Mouse (Mus musculus) heart, adult 18-20 months (tissue): ENCODE measurements around the gene Rgl1. TPM values are rescaled to one million over a fixed set of nuclear protein-coding genes. Genes with fewer than 3 reads are reported as not detected.
"Not testable (repeated sequence)": the region's sequence is repeated elsewhere in the genome, so short reads cannot be mapped to it uniquely, and the experiment has no call there.

Source experiments
- DNase-seq, 2 experiments: peaks; one replicate each; pipeline ENCODE4 v3.0.0; 2021 to 2022; ENCODE audit warnings: mixed read lengths in 1 of 2
- total RNA-seq, 2 experiments: library from RNA; stranded (reverse); gene quantifications; 2 replicates each; pipeline ENCODE4 v1.2.3; 2021

Gene Rgl1
- total RNA-seq, 2 experiments from 2014 or later = 23.5 to 25.8 TPM

DNA sequence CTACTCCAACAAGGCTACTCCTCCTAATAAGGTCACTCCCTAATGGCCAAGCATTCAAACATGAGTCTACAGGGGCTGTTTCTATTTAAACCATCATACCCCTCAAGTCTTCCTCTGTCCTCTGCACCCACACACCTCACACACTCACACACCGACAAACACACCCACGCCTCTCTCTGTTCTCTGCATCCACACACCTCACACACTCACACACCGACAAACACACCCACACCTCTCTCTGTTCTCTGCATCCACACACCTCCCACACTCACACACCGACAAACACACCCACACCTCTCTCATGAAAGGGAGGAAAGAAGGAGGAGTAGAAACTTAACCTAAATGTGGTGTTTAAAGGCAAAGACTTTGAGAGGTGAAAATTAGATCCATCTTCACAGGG is 106.2 kb downstream of the Rgl1 start:
- DNase-seq = no peak

DNA sequence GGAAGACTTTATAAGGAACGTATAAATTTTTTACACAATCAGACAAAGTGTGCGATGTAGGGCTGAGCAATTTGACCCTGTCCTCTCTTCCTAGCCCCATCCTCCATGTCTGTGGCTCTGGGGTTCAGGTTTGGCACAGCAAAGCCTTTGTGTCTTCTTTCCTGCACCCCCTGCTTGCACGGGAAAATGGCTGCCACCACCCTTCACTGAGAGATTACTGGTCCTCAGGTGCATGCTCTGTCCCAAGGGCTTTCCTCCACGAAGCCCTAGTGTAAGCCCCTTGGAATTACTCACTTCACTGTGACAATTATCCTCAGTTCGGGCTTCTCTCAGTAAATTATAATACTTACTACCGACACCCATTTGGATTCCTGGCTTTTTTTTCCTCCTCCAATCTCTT is 109.5 kb downstream of the Rgl1 start:
- no peak for DNase-seq

DNA sequence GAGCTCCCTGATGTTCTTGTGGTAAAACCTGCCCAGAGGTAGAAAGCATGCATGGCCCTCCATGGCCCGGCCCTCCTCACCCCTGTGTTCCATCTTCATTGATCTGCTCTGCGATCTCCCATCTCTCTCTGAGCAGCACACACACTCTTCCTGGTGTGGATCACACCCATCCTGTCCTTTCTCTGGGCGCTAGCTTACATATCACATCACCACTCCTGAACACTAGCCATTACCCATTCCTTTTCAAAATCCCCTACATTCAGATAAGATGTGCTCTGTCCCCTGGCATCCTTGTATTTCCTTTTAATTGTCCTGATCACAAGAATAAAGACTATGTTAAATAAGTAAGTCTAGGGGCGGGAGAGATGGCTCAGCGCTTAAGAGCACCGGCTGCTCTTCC is 111.3 kb downstream of the Rgl1 start:
- DNase-seq = no peak

DNA sequence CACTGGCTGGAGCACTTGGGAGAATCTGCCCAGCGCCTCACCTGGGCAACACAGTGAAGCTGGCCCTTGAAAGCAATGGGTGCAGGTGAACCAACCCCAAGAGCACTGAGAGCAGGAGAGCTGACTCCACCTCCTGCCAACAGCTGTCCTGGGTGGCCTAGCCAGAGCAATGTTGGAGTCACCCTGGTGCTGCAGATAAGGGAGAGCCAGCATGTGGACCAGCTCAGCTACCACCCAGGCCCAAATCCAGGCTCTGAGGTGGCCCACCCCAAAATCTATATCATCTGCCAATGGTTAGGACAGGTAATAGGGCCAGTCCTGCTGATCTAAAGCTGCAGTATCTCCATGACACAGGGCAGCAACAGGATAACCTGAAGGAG is 114.7 kb downstream of the Rgl1 start:
- DNase-seq = no peak

DNA sequence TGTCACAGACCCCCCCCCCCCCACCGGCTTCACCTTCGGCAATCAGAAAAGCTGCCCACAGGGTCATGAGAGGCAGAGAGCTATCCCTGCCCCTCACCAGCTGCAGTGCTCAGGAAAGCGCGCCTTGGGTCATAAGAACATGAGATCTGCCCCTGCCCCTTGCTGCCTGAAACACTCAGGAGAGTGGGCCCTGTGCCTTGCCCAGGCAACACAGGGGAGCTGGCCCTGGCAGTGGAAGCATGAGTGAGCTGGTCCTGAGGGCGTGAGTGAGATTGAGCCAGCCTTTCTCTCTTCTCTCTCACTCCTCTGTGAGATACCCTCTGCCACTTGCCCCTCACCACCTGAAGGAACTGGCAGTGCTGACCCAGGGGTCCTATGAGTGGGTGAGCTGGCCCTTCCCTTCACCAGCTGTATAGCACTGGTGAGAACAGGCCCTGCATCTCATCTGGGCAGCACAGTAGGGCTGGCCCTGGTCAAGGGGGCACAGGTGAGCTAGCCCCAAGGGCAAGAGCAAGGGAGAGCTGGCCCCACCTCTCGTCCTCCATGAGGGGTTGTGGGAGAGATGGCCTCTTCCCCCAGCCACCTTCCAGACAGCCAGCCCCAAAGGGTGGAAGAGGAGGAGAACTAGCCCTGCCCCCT is 115.2 kb downstream of the Rgl1 start:
- DNase-seq = no peak

- no peak for DNase-seq
These were observed 118.1 kb downstream of the Rgl1 start for GRCm38 (mm10) chr1:152648052-152648451.

- not testable (repeated sequence) for DNase-seq
These were observed 123.9 kb downstream of the Rgl1 start for GRCm38 (mm10) chr1:152642207-152642606.

GRCm38 (mm10) chr1:152640195-152640981 is 125.8 kb downstream of the Rgl1 start:
- DNase-seq = peak; percentile 86 to 90

DNA sequence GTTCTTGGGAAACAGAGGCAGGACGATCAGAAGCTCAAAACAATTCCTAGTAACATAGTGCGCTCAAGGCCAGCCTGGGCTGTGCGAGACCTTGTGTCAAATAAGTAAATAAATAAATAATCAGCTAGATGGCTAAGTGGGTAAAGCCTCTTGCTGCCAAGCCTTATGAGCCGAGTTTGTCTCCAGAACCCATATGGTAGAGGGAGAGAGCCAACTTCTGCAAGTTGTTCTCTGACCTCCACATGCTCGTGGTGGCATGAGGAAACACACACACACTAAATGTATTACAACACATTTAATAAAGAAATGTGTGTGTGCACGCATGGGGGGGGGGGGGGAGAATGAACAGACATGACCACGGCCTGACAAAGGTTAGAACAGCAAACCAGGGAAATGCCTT is 126.8 kb downstream of the Rgl1 start:
- no peak for DNase-seq

GRCm38 (mm10) chr1:152634638-152635037 is 131.5 kb downstream of the Rgl1 start:
- no peak for DNase-seq

DNA sequence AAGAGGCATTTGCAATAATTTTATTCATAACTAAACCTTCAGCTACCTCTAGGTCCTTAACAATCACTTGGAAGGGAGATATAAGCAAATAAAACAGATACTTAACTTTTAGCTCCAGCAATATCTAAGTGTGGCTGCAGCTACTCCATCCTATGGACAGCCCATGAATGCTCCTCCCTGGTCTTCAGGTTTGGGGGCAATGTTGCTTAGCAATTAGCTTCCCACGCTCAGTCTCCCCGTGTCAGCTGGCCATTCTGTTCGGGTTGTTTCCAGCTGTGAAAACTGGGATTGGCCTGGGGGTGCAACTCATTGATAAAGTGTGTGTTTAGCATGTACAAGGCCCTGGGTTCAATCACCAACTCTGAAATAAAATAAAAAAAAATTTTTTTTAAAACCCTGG is 136.4 kb downstream of the Rgl1 start:
- DNase-seq = no peak

- DNase-seq = no peak
These were observed 140.5 kb downstream of the Rgl1 start for GRCm38 (mm10) chr1:152625651-152626050.

GRCm38 (mm10) chr1:152624644-152625454 is 141.3 kb downstream of the Rgl1 start:
- peak; percentile 90 to 92 for DNase-seq

DNA sequence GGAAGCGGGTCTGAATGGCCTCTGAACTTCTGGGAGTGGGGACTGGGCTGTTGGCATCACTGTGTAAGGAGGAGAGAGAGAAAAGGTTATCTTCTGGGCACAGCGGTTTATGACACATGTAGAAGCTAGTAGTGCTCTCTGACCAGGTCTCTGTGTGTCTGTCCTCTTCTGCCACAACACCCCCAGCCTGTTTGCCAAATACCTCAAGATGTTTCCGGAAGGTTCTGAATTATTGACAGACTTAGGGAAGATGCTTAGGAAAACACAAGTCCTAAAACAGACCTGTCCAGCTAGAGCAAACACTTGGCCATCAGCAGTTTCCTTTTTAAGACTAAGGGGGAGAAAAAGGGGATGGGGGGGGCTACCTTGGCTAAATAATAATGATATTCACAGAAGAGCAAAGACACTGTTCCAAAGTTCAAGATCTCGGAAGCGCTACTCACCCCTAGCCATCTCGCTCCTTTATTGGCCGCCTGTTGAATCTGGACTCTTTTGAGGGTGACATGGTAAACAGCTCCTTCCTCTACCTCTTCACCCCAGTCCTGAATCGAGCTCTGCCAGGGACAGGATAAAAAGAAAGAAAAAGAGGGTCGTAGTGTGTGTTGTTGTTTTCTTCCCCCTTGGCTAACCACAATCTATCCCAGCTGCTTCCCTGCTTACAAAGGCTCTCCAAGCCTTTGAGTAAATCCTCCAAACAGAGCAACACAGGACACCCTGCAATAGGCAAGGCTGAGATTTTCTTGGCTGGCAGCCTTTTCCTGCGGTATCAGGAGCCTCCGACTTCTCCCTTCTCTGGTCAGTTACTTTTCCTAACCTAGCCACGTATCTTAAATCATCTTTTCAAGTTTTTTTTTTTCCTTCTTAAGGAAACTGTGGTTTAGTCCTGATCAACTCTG is 142.5 kb downstream of the Rgl1 start:
- peak; percentile 80 for DNase-seq

DNA sequence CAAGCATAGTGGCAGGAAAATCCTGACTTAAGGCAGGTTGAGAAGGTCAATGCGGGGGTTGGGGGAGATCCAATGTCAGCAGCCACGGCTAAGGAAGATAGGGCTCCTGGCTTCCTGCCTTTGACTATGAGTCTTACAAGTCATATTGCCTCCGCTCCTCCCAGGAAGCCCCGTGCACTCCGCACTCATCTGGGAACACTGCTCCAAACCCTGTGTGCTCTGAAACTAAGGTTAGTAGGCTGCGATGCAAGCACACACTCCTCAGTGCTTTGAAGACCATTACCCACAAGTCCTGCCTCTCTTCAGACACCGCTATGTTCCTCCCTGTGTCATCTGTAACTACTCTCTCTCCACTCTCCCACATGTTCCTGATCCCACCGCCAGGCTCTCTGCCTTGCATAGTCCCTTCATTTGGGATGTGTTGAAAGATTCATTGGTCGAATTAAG is 143.4 kb downstream of the Rgl1 start:
- DNase-seq = peak; percentile 74 to 75

DNA sequence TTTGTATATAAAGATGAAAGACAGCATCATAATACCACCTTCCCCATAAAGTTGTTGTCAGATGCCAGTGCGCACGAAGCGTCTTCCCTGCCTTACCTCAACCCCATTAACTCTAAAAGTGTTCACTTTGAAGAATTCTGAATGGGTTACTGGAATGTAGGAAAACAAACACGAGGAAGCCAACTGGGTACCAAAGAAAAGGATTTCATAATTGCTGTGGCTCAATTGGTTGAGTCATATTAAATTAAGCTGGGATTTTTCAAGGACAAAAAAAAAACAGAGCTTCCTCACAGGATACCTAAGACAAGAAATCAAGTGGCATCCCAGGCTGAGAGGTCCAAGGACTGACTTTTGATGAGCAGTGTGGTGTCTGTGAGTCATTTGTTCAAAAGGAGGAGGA is 144.5 kb downstream of the Rgl1 start:
- no peak for DNase-seq

DNA sequence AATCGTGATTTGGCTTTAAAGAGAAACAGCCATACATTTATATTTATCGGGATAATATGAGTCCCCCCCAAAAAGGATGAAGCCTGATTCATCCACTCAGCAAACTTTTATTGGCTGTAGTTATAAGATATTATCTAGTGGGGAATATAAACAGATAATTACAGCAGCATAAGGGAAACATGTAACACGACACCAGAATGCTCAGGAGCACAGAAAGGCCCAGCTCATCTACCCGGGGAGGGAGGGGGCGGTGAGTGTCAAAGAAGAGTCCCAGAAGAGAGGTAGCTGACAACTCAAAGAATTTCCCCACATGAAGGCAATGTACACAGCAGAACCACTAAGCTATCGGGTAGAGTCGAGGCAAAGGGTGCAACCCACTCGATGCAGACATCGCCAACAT is 146.8 kb downstream of the Rgl1 start:
- DNase-seq = no peak

DNA sequence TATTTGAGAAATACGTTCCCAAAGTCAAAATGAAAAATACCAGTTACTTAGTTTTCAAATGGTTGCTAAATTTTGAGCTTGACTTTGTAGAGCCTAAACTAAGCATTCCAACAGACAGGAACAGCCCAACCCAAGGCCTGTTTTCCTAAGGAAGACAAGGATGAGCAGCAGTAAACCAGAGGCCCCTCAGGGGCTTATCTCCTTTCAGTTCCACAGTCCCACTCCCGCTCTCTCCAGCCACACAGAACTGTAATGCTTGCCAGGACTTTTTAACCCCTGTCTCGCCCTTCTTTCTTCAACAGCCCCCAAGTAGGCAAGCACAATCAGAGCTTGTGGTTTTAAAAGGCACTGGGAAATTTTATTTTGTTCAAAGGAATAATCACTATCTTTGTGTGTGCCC is 147.3 kb downstream of the Rgl1 start:
- DNase-seq = peak in 1 of 2 experiments; percentile 5

- DNase-seq = peak in 1 of 2 experiments; percentile 19
These were observed 147.8 kb downstream of the Rgl1 start for GRCm38 (mm10) chr1:152618381-152618780.

- peak; percentile 62 to 66 for DNase-seq
These were observed 148.3 kb downstream of the Rgl1 start for GRCm38 (mm10) chr1:152617745-152618342.

GRCm38 (mm10) chr1:152616777-152617057 is 149.4 kb downstream of the Rgl1 start:
- DNase-seq = peak in 1 of 2 experiments; percentile 15
